Mouse (Mus musculus) gastrocnemius, adult 8-10 months (tissue): Measurements from ENCODE around the gene Kirrel. TPM values are rescaled to one million over a fixed set of nuclear protein-coding genes. Genes with fewer than 3 reads are reported as not detected.
"Not testable (repeated sequence)": the region's sequence is repeated elsewhere in the genome, so short reads cannot be mapped to it uniquely, and the experiment has no call there.

Experiments
- DNase-seq, 2 experiments: peaks; one replicate each; pipeline ENCODE4 v3.0.0; 2022; ENCODE audit warnings: low spot score in 2 of 2
- total RNA-seq, 4 experiments: library from RNA; stranded (reverse); gene quantifications; 2 replicates each; pipeline ENCODE4 v1.2.4; 2022

Gene Kirrel
- total RNA-seq, 4 experiments from 2014 or later: 1.9 to 4.3 (median 3.0) TPM

- DNase-seq: no peak
These were observed 37.8 kb downstream of the Kirrel start for GRCm38 (mm10) chr3:87136782-87137181.

DNA sequence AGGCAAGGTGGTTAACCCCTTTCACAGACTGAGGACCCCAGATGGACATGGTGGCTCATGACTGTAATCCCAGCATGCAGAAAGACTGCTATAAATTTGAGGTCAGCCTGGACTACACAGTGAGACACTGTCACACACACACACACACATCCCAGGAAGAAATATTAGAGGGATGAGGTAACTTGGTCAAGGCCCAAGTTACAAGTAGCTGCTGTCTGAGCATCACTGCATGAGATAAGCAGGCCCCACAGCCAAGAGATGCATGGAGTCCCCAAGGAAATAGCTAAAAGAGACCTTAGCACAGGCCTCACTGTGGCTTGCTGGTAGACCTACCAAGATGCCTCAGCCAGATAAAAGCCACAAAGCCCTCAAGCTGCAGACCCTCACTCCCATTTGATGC, 39.6 kb downstream of the Kirrel start:
- no peak for DNase-seq

- no peak for DNase-seq
These were observed 42.7 kb downstream of the Kirrel start for GRCm38 (mm10) chr3:87131694-87132347.

GRCm38 (mm10) chr3:87130933-87131332, 43.6 kb downstream of the Kirrel start:
- DNase-seq: no peak

DNA sequence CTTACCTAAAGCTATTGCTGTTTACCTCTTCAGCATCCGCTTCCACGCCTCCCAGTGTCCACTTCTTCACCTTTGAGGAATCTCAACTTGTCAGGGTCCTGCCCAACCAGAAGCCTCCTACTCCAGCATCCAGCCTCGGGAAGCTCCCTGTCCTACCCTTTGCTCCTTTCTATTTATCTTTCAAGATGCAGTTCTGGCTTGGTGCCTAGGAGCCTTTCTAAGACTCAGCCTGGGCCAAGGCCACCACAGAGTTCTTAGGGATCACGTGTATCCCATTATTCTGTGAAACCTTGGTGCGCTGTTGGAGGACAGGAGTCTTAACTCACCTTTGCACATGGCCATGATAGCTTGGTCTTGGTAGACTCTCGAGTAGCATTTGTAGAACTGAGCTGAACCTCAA, 50.8 kb downstream of the Kirrel start:
- DNase-seq: no peak

GRCm38 (mm10) chr3:87118214-87118613, 56.3 kb downstream of the Kirrel start:
- no peak for DNase-seq

- DNase-seq: no peak
These were observed 56.9 kb downstream of the Kirrel start for GRCm38 (mm10) chr3:87117632-87118031.

DNA sequence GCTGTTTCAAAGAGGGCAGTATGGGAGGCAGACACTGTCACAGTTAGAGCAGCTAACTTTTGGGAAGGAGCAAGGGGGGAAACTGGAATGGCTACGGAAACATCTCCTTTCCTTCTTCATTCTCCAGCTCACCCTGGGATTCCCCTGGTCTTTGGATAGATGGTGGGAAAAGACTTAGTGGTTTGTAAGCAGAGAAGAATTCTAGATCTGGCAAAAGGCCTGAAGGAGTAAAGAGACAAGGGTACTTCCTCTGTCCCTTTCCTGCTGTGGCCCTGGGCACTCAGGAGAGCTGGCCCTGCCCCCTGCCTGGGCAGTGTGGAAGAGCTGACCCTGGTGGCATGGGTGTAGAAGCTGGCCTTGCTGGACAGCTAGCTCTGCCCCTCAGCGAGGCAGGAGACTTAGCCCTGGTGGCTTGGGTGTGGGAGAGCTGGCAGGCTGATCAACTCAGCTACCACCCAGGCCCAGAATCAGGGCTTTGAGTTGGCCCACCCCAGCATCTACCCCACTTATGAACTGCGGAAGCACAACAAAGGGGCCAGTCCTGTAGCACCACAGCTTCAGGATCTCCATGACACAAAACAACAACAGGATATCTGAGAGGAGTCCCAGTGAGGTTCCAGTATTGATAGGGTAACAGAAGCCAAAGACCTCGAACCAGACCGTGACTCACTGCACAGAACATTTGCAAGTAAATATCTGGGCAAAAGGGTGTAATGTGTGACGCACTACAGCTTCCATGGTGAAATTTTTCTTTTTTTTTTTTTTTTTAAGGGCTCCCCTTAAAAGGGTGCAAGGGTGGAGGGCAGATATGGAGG, 58.6 kb downstream of the Kirrel start:
- DNase-seq: no peak

- DNase-seq: no peak
These were observed 59.3 kb downstream of the Kirrel start for GRCm38 (mm10) chr3:87115271-87115670.

- peak; percentile 29 to 30 for DNase-seq
These were observed 59.7 kb downstream of the Kirrel start for GRCm38 (mm10) chr3:87114801-87115200.

- DNase-seq: not testable (repeated sequence)
These were observed 60.7 kb downstream of the Kirrel start for GRCm38 (mm10) chr3:87113881-87114280.

- DNase-seq: no peak
These were observed 62.3 kb downstream of the Kirrel start for GRCm38 (mm10) chr3:87112264-87112663.

- DNase-seq: no peak
These were observed 69.7 kb downstream of the Kirrel start for GRCm38 (mm10) chr3:87104856-87105255.

DNA sequence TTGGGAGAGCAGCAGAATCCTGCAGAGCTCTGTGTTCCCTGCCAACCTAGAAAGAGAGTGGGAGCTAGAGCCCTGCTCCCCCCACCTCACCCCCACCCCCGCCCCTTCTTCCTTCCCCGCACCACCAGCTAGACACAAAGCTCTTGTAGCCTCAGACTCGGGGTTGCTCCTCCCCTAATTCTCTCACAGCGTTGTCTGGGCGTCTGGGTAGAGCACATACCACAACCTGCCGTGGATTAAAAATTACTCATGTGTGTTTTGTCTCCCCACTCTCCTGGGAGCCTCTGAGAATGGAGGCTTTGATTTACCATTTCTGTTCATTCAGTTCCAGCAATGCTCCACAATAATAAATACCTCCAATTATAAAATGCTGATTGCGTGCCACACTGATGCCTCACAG, 72.2 kb downstream of the Kirrel start:
- no peak for DNase-seq

GRCm38 (mm10) chr3:87100911-87101310, 73.6 kb downstream of the Kirrel start:
- DNase-seq: no peak

GRCm38 (mm10) chr3:87097969-87098946, 76.3 kb downstream of the Kirrel start:
- DNase-seq: no peak

GRCm38 (mm10) chr3:87097205-87097604, 77.3 kb downstream of the Kirrel start:
- no peak for DNase-seq

GRCm38 (mm10) chr3:87093718-87094117, 80.8 kb downstream of the Kirrel start:
- no peak for DNase-seq

DNA sequence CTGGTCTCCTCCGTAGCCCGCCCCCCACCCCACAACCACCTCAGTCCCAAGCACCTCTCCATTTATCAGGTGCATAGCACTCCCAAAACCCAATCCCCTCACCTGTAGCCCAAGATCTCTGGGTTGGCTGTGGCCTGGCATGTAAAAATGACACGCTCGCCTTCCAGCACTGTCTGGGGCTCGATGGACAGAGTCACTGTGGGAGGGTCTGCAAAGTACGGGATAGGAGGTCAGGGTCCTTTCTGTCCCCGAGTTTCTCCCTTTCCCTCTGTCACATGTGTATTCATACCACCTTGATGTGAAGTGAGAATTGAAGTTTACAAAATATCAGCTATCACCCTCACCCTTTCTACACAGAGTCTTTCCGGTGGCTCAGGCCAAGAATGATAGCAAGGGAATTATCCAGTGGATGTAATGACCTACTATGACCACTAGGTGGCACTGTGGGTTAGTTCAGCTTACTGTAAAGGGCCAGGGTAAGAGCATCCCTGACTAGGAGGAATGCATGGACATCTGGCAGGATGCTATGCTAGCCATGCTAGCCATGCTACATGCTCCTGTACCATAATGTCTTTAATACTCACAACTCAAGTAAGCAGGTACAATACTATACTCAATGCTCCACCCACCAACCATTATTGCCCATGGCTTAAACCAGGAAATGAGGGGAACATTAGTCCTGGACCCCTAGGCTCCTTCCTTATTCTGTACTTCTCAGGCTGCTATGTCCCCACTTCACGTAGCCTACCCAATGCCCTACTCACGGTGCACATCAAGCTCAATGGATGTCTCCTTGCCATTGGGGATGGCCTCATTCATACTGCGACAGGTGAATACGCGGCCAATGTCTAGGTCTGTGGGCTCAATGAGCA, 84.6 kb downstream of the Kirrel start:
- peak; percentile 23 to 28 for DNase-seq

DNA sequence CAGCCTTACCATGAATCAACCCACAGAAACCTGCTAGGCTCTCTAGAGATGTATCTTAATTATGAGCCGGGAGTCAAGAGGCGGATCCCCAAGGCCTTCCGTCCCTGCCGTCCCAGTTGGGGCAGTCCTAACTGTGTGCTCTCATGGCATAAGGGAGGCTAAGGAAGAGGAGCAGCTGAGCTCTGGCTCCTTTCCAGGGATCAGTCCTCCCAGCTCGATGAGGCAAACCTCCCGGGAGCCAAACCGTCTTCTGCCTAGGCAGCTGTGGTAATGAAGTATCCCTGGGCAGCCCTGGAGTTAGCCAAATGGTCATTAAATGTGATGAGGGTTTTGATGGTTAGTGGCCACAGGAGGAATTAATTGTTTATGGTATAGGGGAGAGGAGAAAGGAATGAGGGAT, 87.4 kb downstream of the Kirrel start:
- peak in 1 of 2 experiments; percentile 32 for DNase-seq

- peak; percentile 26 to 44 for DNase-seq
These were observed 92.3 kb downstream of the Kirrel start for GRCm38 (mm10) chr3:87082235-87082634.
